Mouse (Mus musculus): ENCODE results near the gene Phf12.

Phf12 gene

DNA sequence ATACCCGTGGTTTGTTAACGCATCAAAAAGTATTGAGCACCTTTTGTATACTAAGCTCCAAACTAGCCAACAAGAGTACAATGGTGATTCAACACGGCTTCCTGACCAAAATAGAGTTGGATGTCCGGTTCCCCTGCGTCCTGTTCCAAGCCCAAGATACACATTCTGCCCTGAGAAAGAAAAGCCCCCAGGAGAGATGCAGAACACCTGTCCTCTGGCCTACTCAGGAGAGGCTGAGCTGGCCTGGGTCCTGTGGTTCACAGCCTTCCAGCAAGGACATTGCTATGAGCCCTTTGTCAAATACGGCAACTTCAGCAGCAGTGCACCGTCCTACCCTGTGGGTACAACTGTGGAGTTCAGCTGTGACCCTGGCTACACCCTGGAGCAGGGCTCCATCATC lies 9.0 kb upstream of the Phf12 start:
- peak; percentile 8 to 11 for DNase-seq

DNA sequence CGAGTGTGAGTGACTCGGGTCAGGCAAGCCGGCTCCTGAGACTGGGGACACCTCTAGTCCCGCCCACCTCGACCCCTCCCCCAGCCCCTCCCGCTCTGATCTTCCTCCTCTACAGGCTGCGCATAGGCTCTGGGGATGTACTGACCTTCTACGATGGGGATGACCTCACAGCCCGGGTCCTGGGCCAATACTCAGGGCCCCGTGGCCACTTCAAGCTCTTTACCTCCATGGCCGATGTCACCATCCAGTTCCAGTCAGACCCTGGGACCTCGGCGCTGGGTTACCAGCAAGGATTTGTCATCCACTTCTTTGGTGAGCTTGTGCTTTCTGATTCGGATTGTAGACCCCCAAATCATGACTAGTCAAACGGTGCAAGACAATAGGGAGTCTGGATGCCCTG lies 8.2 kb upstream of the Phf12 start:
- DNase-seq, result no peak

DNA sequence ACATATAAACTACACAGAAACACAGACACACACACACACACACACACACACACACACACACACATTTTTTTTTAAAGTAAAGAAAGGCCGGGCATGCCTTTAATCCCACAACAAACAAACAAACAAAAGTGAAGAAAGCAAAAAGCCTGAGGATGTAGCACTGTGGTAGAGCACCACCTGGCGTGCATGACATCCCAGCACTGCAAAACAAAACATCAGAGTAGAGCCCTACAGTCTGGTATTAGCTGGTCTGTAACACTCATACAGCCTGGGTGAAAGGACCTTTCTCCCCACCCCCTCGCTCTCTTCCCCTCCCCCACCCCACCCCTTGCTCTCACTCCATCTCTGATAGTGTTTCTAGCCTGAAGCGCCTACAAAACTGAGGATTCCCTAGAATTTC lies 6.7 kb upstream of the Phf12 start:
- DNase-seq, result no peak

DNA sequence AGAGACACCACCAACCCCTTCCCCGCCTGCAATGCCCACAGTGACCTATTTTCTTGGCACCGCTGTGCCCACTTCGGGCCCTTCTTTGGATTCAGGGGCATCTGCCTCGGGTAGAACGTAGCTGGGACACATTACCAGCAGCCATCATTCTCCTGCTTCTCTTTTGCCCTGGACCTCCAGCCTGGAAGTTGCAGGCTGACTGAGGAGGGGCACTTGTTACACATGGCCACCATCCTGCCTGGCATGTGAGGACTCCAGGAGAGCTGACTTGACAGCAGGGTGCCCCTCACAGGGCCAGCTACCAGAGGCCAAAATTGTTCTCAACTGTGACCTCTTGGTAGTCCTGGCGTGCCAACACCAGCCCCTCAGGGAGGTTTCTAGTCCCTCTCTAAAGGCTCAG lies 4.4 kb upstream of the Phf12 start:
- DNase-seq, result peak; percentile 24 to 28

DNA sequence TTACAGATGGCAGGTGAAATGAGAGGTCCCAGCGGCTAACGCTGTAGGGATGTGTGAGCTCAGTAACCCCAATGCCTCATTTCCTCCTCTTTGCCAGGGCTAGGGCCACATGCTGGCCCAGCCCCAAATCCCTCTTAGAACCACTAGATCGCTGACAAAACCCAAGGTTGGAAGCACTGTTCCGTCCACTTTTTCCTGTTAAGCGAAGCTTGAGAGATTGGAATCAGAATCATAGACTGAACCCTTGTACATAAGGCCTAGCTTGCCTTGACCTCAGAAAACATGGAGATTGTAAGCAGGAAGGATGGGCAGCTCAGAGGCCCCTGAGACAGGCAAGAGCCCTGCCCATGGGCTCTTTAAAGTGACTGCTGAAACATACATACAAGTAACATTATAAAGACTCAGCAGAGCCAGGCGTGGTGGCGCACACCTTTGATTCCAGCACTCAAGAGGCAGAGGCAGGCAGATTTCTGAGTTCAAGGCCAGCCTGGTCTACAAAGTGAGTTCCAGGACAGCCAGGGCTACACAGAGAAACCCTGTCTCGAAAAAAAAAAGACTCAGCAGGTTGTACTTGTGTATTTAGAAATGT lies 3.2 kb upstream of the Phf12 start:
- peak; percentile 21 to 26 for DNase-seq

DNA sequence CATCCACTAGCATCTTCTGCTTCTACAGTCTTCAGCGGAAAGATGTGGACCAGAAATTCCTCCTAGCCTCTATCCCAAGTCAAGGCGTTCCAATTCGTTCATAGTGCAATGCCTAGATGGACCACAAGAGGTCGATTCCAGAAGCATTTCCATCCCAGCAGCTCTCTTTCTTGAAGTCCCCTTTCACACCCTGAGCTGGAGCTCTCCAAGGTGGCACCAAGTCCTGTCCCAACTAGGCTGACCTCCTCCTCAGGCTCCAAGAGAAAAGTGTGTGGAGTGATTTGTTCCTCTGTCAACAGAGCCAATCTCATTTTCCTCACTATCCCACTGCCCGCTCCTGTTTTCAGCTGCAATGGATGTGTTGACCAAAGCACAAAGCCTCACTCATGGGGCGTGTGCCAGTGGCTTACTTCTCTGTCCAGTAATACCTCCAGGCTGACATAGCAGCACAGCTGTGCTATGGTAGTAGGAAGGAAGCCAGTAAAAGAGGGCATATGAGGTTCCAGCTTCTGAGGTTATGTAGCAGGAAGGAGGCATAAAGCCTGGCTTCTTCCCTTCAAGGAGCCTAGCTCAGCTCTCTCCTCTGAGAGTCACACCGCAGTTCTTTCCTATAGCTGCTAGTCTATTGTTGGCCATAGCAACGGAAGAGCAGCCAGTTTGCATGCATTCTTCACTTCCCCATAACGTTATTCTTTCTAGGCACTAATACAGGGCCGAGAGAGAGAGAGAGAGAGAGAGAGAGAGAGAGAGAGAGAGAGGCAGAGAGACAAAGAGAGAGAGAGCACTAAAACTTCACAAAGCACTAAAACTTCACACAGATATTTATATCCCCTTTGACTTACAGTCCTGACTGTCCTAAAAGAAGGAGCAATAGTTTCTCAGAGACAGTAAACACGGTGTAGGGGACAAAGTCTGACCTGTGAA lies 2.0 kb upstream of the Phf12 start:
- peak; percentile 78 for DNase-seq

DNA sequence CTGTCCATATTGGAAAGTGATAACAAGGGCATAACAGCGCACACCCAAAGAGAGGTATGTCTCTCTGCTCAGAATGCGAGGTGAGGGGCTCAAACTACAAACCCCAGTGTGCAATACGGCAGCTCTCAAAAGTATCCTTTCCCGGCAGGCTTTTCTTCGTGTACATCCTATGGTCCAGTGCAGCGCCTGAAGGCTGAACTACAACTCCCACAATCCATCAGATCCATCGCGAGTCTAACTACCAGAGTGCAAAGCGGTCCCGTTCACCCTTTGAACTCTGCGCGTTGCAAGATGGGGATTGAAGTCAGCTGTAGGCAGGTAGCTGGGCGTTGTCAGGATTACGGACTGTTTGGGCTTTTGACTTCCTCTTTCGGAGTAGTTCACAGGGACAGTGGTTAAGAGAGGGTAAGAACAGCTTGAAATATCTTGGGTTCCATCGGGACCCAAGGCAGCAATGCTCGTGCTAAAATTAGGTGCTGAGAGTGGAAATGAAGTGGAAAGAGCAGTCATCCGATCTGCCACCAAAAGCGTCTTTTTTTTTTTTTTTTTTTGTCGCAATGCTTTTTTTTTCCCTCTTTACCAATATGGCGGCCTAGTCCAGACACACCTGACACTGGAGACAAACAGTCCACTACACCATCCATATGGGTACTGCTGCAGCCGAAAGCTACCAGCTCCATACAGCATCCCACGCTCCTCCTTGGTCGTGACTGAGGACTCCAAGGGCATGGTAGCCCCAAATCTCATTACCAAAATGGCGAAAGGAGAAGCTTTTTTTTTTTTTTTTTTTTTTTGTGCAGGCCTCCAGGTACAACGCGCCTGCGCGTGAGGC lies 729 bp upstream of the Phf12 start:
- DNase-seq, result peak; percentile 90 to 95

DNA sequence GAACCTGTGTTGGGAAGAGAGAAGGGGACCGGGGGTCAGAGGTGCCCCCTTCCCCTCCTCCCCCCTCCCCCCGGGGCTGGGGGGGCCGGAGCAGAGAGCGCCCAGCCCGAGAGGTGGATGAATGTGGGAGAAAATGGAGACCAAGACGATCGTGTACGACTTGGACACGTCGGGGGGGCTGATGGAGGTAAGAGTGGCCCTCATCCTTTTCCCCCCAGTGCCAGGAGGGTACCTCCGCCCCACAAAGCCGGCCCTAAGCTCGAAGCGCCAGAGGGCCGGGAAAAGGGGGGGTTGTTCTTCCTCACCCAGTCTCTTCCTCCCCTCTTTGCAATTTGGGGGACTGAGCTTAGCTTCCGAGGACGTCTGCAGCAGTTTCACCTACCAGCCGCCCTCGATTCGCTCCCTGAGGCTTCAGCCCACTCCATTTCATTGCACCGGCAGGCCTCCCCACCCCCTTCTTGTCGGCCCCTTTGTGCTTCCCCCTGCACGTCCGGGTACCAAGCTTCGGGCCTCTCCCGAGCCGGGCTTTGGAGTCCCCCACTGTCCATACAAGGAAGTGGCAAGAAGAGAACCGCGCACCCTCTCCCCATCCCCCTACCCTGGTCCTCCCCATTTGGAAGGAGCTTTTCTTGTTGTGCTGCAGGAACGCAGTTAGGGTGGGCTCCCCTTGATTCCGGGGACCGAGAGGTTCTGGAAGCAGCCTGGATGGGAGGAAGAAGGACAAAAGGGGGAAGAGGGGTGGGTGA lies 810 bp downstream of the Phf12 start:
- peak; percentile 59 to 72 for DNase-seq

DNA sequence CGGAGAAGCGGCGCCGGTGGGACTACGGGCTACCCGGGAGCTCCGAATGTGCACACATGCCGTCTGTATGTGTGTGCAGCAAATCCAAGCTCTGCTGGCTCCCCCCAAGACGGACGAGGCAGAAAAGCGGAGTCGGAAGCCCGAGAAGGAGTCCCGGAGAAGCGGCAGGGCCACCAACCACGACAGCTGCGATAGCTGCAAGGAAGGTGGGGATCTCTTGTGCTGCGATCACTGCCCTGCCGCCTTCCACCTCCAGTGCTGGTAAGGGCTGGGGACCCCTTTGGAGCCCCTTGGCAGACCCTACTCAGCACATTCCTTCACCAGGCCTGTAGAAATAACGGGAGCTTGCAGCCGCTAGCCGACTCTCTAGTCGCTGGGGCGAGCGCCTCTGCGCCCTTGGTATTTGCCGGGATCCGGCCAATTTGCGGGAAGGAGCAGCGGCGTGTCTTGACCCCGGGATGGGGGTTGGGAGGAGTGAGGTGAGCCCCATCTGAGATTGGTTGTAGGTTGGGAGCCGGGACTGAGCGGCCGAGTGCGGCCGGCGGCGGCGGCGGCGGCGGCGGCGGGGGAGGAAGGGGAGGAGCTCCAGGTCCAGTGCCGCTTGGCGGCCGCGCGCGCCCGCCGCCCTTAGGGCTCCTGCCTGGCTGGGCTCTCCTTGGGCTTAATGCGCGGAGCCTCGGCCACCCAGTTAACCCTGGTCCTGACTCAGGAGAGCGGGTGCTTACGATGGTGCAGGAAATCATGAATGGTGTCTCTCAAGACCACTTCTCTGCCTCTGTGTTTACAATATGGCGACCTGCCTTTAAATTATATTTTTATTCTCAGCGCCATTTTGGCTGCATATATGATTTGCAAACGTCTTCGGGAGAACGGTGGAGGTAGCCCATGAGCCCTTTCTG lies 1.6 kb downstream of the Phf12 start:
- peak; percentile 79 to 81 for DNase-seq

DNA sequence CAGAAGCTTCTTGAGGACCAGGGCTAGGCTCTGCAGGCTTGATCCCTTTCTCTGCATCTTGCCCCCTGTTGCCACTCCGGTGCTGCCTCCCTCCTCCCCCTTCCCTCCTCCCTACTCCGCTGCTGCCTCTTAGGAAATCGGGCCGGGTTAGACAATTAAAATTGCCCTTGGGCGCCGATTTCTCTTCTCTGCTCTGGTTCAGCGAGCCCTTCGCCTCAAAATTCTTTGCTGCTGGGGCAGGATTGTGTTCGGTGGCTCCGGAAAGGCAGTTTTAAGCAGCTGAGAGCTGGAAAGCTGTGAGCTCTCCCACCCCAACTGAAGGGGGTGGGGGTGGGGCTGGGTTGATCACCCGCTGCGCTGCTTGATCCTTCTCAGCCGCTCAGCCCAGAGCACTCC lies 2.3 kb downstream of the Phf12 start:
- DNase-seq, result peak; percentile 66 to 72

DNA sequence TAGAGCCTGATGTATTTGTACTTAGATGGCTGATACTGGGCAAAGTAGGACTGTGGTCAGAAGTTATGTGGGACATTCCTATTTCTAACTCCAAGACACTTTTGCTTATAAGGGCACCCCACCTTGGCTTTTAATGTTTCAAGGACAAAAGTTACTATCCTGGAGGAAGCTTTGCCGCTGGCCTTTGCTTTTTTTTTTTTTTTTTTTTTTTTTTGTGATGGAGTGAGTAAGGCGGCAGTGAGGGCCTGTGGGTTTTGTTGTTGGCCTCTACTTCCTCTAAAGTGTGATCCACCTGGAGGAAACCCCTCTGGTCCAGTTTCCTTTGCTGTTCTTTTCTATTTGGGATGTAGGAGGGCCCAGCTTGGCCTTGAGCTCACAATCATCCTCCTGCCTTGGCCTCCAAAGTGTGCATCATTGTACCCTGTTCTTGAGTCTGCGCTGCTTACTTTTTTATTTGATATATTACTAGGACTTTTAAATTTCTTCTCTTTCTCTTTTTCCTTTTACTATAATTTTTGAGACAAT lies 3.0 kb downstream of the Phf12 start:
- no peak for DNase-seq

DNA sequence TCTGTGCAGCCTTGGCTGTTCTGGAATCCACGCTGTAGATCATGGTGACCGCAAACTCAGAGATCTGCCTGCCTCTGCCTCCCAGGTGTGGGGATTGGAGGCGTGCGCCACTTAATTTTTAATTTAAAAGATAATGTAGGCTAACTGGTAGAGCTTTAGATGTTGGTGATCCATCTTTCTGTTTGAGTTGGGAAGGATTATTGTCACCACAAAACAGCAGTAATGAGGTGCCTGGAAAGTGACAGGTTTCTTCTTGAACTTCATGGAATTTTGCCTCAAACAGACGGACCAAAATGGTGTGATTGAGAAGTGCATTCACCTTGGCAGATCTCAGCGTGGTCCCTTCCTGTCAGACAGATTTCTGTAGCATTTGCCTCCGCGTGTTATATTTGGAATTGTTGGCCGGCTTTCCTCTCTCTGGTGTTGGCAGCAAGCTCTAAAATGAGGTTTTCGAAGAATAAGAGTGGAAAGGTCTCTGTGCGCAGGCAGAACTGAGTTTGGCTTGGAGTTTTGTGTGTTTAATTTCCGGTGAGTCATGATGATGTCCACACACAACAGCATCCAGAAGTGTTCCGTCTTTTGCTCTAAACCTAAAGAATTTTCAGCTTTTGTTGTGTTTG lies 6.6 kb downstream of the Phf12 start:
- peak; percentile 72 to 83 for DNase-seq

DNA sequence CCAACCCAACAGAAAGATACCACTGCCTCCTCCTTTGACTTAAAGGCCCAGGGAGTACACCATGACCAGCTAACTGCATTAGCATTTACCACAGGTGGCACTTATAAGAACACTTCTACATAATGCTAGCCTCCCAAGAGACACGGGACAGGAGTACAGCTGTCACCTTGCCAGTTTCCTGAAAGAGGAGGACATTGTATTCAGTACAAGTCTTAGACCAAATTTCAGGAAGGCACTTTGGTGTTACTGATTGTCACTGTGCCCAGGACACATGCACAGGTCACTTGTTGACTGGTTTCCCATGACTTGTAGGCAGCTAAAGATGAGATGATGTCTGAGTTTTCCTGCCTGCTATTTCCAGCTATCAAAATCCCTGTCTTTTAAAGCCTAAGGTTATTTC lies 13.0 kb downstream of the Phf12 start:
- no peak for DNase-seq

DNA sequence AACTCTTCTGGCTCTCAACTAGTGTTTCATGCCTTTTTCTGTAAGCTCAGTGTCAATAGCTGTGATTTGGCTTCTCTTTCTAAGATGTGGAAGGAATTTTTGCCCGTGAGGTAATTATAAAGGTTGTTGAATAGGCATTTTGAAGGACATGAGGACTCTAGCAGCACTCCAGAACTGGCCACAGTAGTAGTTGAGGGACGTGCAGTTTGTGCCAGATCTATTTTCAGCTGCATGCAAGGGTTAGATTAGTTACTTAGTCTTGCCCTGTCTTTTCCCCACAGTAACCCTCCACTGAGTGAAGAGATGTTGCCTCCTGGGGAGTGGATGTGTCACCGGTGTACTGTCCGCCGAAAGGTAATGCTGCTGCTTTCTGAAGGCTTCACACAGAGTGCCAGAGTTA lies 23.9 kb downstream of the Phf12 start:
- no peak for DNase-seq

DNA sequence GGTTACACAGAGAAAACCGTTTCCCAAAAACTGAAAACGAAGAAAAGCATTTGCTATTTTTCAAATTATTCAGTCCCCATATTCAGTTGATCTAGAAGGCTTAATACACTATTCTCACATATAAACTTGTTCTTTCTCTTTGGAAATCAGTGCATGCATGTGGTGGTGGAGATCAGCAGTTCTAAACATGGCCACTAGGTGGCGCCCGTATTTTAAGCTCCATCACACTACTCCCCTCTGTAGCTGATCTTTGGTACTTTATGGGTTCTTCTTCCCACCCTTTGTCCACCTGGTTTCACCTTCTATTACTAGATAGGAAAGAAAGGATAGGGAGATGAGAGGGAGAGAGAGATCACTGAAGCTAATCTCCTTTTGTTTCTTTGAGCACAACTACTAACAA lies 37.1 kb downstream of the Phf12 start:
- DNase-seq, result peak; percentile 86 to 87

DNA sequence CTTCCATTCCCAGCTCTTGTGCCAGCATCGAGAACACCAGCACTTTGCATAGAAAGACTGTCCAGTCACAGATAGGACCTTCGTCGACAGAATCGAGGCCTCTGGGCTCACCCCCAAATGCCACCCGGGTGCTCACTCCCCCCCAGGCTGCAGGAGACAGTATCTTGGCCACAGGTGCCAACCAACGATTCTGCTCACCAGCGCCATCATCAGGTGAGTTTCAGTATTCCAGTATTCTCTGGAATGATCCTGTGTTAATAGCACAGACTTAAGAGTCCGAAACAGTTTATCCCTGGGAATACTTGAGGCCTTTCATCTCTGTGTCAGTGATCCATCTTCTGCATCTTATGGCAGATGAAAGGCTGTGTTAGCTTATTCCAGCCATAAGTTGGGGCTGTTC lies 41.1 kb downstream of the Phf12 start:
- DNase-seq, result peak; percentile 34 to 80

DNA sequence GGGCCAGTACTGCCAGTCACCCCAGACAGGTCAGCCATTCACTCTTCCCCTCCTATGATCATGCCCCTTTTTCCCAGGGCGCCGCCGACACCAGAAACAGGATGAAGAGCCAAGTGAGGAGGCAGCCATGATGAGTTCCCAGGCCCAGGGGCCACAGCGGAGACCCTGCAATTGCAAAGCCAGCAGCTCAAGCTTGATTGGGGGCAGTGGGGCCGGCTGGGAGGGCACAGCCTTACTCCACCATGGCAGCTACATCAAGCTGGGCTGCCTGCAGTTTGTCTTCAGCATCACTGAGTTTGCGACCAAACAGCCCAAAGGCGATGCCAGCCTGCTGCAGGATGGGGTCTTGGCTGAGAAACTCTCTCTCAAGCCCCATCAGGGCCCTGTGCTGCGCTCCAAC lies 46.7 kb downstream of the Phf12 start:
- DNase-seq, result no peak

DNA sequence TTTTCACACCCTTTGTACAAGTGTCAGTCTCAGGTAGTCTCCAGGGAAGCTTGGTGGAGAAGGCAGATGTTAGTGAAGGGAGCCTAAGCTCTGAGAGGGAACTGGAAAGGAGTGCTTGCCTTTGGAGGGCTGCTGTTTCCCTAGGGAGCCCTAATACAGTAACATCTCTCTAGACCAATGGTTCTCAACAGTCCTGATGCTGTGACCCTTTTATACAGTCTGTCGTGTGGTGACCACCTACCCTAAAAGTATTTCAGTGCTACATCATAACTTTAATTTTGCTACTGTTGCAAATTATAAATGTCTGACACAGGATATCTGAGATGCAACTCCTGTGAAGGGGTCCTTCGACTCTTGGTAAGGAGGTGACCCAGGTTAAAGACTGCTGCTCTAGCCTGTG lies 48.0 kb downstream of the Phf12 start:
- DNase-seq, result no peak

DNA sequence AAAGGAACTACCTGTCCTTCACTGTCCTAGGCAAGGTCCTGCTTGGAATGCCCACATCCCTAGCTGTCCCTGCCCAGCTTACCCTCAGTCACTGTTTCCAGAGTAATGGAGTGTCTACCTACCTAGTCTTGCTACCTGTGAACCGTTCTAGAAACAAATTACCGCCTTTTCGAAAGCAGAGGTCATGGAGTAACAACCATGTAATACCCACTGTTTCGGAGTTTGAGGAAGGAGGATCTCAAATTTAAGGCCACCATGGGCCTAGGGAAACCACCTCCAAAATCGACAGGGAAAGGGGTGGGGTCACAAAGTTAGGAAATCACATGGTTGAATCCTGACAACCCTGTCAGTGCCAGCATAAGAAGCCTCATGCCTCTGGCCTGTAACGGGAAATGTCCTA lies 48.8 kb downstream of the Phf12 start:
- no peak for DNase-seq

DNA sequence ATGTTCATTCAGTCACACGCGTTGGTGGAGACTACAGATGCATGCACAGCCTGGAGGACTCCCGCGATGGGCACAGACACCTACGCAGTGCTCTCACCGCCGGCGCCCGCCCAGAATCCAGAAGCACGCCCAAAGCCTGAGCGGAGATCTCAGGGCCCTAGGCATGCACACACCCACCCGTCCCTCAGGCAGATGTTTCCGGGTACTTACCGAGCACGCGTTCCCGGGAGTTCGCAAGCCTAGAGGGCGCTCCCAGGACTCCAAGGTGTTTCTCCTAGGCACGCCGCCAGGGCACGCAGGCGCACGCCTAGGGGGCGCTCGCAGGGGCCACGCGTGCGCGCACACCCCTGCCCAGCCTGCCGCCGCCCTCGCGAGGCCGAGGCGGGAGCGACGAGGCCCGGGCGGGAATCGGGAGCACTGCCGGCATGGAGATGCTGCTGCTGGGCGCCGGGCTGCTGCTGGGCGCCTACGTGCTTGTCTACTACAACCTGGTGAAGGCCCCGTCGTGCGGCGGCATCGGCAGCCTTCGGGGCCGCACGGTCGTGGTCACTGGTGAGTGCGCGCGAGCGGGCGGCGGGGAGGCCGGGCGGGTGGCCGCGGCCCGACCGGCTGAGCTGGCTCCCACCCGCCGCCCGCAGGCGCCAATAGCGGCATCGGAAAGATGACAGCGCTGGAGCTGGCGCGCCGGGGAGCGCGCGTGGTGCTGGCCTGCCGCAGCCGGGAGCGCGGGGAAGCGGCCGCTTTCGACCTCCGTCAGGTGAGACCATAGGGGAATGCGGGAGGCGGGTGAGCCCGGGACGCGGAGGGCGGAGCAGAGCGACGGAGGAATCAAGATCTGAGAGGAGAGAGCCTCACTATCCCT lies 49.6 kb downstream of the Phf12 start, which contains the start of gene Dhrs13:
Gene Dhrs13 (plus strand): TSS at position 334 of the 862 bp plus-strand sequence.
- DNase-seq, result peak; percentile 95 to 98

Measured in cerebellum, postnatal 14 days (tissue).